Mouse (Mus musculus) right cerebral cortex, postnatal 36 days (tissue): ENCODE measurements at regions not wholly inside any gene's neighbourhood (a gene's known extent, or its start where the extent isn't known, plus 50 kb on each side); places are given as distances from the start of the nearest gene placed in this dataset.

ENCODE experiments used
- DNase-seq, 2 experiments: peaks; one replicate each; pipeline ENCODE4 v3.0.0; 2022; ENCODE audit warnings: low spot score in 2 of 2, mixed read lengths in 1 of 2

DNA sequence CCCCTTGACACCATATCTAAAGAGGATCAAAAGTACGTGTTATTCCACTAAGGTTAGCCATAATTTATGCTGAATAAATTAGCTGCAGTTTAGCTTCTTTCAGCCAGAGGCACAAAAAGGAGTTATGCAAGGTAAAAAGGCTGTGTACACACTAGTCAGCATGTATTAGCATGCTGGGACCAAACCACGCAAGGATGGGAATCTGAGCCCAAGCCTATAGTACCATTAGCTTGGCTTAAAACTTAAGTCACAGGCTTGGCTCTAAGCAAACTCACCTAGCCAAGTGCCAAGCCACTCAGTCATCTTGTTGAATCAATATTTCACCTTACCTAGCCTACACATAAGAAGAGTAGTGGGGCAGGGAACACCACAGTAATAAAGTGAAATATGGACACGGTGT is 339.9 kb upstream of the Arid1b start:
- DNase-seq, result no peak

DNA sequence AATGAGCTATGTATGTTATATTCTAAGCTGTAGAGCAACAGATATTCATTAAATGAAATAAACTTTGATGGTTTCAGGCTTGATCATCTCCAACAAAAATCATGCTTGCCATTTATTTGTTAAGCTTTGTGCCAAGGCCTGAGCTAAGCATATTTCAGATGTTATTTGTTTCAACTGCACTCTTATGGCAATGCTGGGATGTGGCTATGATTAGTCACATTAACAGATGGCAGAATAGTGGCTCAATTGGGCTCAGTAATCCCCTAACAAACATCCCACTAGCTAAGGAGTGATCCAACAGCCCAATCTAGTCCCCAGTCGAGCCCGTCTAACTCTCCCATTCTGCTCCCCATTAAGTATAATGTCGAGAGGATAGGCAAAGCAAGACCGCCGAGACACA is 332.1 kb upstream of the Arid1b start:
- DNase-seq, result no peak

GRCm38 (mm10) chr17:4668511-4668910 is 325.6 kb upstream of the Arid1b start:
- no peak for DNase-seq

DNA sequence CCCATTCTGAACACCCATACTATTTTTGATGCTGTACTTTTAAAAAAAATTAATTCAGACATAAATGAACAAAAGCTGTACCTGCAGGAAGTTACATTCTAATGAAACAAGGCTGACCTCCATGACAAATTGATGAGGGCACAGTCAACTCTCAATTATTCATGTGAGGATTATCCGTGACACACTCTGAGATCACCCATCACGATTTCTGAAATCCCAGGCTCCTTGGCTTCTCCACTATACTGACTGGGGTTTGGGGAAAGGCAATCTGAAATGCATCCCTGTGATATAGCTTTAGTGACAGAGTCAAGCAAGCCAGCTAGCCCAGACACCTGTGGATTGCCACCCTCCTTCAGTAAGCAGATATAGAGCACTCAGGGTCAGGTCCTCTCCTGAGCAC is 320.9 kb upstream of the Arid1b start:
- no peak for DNase-seq

DNA sequence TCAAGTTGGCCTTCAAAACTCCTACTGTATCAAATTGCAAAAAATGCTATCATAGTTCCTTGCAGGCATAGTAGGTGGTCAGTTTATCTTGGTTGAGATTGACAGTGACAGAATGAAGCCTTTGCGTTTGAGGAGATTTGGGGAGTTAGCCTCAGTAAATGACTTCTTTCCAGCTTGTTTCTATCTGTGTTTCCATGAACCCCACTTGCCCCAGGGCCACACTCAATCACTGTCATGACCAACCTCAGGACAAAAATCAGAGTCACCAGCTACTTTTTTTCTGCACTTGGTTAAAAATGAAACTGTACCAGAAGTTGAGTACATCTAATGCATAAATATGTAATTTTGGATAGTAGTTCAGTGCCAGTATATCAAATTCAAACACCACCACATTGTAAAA is 287.7 kb upstream of the Arid1b start:
- DNase-seq, result no peak

GRCm38 (mm10) chr17:4721061-4721460 is 273.1 kb upstream of the Arid1b start:
- no peak for DNase-seq

GRCm38 (mm10) chr17:4724031-4724430 is 270.1 kb upstream of the Arid1b start:
- DNase-seq, result no peak

GRCm38 (mm10) chr17:4726331-4726741 is 267.8 kb upstream of the Arid1b start:
- DNase-seq, result peak; percentile 69 to 89

- no peak for DNase-seq
Measured at GRCm38 (mm10) chr17:4734412-4734881, 259.7 kb upstream of the Arid1b start.

GRCm38 (mm10) chr17:4735185-4735584 is 258.9 kb upstream of the Arid1b start:
- no peak for DNase-seq

DNA sequence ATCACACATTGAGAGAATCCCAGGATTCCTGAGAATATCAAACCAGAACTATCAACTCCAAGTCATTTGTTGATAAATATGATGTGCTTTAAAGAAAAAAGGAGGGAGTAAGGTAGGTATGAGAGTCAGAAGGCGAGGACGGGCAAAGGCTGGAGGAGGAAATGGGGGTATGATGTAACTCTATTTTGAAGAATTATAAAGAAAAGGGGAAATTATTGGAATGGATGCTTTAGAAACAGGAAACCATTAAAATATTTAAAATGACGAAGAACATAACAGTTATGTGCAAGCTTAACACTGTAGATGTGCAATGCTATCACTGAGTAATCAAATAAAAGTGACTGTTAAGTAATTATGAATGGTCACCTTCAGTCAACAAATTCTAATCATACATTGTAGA is 257.4 kb upstream of the Arid1b start:
- no peak for DNase-seq

- DNase-seq, result no peak
Measured at GRCm38 (mm10) chr17:4738717-4739485, 255.2 kb upstream of the Arid1b start.

- DNase-seq, result peak; percentile 15 to 20
Measured at GRCm38 (mm10) chr17:4740784-4741183, 253.3 kb upstream of the Arid1b start.

GRCm38 (mm10) chr17:4742314-4742713 is 251.8 kb upstream of the Arid1b start:
- no peak for DNase-seq

- no peak for DNase-seq
Measured at GRCm38 (mm10) chr17:4762956-4763355, 231.2 kb upstream of the Arid1b start.

DNA sequence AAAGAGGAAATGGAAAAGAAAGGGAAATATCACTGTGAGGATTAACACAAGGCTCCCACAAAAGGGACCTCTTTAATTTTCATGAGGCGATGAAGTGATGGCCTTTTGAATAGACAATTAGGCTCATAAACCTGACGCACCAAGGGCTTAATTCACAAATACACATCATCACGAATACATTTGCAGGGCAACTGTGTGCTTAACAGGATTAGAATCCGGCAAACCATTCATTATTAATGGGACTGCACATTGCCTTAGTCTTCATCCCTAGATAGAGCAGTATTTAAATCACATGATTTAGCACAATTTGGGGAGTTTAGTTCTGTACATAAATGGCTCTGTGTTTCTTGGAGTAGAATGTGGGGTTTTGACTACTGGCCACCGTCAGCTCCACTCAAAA is 228.4 kb upstream of the Arid1b start:
- DNase-seq, result no peak

DNA sequence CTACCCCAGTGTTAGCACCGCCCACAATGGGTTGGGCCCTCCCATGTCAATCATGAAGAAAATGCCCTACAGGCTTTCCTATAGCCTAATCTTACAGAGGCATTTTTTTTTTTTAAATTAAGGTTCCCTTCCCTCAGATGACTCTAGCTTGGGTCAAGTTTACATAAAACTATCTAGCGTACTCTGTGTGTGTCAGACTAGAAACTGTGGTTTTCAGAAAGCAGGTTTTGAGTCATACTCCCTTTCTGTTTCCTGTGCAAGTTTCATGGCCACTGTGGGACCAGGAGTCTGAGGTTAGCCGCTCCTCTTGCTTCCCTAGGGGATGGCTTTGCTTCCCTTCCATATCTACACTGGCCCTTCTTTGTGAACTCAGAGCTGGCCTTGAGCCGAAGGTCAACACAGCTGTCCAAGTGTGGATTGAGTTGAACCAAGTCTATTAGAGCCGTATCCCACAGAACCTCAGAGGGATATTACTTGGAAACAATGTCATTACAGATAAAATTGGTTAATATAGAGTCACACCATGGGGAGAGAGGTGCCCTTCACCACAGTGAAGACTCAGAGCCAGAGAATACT is 226.1 kb upstream of the Arid1b start:
- DNase-seq, result no peak

DNA sequence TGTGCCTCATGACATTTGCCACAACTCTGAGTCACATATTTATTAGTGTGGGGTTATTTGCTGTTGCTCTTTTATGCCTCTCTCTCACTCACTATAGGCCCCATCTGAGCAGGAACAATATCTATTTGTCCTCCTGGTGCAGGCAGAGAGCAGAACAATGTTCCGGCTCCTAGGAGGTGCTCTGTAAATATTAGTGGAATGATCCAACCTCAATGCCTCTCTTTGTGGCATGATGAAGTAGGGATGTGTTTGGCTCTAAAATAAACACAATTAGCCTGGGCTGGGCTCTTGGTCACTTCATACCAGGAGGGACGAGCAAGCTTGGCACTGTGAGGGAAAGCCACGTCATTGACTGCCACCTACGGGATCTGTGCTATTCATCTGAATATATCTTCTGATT is 224.8 kb upstream of the Arid1b start:
- no peak for DNase-seq

GRCm38 (mm10) chr17:4770052-4770451 is 224.1 kb upstream of the Arid1b start:
- no peak for DNase-seq

DNA sequence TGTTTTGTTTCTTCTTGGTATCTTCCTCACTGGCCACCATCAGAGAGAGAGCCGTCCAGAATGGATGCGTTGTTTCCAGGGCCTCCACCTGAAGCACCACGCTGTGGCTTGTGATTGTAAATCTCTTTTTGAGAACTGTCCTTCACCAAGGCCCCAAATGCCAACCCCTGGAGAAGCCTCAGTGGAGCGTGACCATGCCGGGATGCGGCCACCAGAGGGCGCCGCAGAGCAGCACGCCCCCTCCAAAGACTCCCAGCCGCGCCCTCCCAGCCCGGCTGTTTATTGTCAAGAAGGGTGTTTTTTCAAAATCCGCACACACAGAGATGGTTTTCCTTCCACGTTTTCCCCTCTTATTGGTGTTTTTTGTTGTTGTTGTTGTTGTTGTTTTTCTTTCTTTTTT is 216.0 kb upstream of the Arid1b start:
- DNase-seq, result peak in 1 of 2 experiments; percentile 8

DNA sequence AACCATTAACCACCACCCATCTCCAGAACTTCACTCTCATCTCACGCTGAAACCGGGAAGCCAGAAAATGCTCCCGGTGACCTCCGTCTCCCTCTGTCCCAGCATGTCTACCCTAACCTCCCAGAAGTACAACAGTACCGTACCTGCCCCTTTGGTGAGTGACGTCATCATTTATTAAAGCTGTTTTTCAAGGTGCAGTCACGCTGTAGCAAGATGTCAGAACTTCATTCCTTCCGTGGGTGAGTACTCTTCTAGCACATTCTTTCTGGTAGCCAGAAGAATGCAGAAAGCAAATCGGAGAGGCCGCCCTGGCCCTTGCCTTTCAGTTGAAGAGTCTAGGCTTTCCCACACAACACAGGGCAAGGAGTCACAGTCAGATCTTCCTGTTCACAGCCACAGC is 215.1 kb upstream of the Arid1b start:
- no peak for DNase-seq

DNA sequence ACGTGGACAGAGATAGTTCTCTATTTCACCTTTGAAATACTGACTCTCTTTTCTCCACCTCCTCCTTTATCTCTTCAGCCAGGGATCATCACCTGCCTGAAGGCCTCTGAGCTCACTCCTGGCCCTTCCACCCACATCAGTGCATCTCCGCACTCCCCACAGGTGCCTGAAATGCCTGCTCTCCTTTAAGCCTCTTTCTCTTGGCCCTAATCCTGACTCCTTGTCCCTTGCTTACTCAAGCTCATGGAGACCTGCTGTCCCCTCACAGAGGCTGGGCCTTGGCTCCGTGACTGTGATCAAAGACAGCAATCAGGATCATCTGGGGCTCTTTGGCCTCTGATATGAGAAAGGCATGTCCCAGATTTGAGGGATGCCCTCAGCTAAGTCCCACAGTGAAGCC is 212.5 kb upstream of the Arid1b start:
- DNase-seq, result no peak

GRCm38 (mm10) chr17:4784296-4784695 is 209.8 kb upstream of the Arid1b start:
- no peak for DNase-seq
